Mouse (Mus musculus): ENCODE results near the gene Zfp825.
"Not testable (repeated sequence)": the region's sequence is repeated elsewhere in the genome, so short reads cannot be mapped to it uniquely, and the experiment has no call there.

Zfp825 gene

DNA sequence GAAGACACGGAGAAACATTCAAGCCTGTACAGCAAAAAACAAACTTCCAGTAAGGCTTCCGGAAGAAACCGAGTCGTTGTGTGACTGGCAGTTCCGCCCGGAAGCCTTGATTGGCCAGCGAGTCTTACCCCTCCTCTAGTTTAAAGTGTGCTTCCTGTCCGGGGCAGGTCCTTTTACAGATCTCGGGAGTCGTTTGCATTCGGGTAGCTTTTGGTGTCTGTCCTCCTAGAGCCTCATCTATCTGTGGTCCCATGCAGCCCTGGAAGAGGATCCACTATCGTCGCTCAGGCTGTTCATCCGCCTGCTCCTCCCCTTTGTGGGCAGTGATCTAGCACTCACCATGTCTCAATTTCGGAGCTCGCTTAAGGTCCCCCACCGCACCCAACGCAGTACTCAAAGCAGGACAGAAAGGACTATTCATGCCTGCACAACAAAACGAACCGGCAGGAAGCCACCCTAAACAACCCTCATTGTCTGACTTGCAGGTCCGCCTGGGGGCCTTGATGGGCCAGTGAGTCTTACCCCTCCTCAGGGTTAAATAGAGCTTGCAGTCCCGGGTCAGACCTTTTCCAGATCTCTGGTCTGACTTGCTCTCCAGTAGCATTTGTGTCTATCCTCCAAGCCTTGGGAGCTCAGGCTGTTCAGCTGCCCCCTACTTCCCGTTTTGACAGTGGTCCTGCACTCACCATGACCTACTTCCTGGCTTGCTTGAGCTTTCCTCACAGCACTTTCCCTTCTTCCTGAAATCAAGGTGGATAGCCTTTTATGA lies at the start of gene Zfp825:
Zfp825 (minus strand) TSS at position 82 of the 769 bp plus-strand sequence.
- DNase-seq (ENCODE audit: low read depth, low spot score), result peak; percentile 41

DNA sequence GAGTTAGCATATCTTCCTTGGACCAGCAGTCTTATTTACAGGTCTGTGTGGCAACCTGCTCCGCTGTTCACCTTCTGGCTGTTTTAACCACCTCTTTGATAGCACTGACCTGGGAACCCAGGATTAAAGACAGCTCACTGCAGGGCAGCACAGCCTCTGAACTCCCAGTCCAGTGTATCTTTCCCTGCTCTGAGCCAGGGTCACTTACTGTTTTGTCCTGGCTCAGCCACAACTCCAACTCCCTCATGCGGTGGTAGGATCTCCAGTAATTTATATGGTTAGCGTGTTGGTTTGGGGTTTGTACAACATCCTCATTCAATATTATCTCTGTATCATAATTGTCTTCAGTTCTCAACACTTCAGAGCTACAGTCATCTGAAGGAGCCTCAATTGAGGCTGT lies 41.6 kb upstream of the Zfp825 start:
- not testable (repeated sequence) for DNase-seq (ENCODE audit: low read depth, low spot score)

DNA sequence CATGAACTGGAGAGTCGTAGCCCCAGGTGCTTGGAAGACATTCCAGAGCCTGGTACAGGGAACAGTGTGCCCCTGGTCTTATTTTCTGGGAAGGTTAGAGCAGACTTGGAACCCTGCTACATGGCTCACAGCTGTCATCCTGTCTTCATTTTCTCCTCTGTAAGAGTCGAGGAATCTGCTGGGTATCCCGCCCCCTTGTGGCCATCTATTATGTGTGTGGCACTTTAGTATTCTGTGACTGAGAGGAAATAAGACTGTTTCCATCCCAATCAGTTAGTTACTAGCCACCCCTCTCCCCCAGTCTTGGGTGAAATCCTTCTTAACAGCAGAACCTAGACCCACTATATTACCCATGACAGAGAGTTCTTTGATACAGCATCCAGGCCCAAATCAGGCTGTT lies 41.1 kb upstream of the Zfp825 start:
- DNase-seq (ENCODE audit: low read depth, low spot score), result peak; percentile 56

DNA sequence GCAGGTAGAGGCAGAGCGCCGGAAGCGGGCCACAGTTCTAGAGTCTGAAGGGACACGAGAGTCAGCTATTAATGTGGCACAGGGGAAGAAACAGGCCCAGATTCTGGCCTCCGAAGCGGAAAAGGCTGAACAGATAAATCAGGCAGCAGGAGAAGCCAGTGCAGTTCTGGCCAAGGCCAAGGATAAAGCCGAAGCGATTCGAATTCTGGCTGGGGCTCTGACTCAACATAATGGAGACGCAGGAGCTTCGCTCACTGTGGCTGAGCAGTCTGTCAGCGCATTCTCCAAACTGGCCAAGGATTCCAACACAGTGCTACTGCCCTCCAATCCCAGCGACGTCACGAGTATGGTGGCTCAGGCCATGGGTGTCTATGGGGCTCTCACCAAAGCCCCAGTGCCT lies 40.3 kb upstream of the Zfp825 start:
- no peak for DNase-seq (ENCODE audit: low read depth, low spot score)

DNA sequence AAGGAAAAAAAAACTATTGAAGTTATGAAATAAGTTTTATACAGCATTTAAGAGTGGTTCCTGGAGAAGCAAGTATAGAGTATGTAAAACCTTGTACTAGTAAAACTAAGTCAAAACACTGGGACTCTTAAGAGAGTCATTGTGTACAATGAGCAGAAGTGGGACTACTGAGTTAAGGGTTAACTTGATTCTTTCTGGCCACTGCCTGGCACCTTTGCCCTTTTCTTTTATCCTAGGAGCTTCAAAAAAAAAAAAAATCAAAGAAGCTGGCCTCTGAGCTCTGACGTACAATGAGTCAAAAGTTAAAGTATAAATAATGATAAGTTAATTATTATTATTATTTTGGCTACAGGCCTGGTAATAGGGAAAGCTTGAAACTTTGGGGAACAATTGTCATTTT lies 37.5 kb upstream of the Zfp825 start:
- DNase-seq (ENCODE audit: low read depth, low spot score), result not testable (repeated sequence)

DNA sequence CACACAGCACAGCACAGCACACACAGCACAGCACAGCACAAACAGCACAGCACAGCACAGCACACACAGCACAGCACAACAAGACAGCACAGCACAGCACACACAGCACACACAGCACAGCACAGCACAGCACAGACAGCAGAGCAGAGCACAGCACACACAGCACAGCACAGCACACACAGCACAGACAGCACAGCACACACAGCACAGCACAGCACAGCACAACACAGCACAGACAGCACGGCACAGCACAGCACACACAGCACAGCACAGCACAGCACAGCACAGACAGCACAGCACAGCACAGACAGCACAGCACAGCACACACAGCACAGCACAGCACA lies 35.6 kb upstream of the Zfp825 start:
- DNase-seq (ENCODE audit: low read depth, low spot score), result not testable (repeated sequence)

DNA sequence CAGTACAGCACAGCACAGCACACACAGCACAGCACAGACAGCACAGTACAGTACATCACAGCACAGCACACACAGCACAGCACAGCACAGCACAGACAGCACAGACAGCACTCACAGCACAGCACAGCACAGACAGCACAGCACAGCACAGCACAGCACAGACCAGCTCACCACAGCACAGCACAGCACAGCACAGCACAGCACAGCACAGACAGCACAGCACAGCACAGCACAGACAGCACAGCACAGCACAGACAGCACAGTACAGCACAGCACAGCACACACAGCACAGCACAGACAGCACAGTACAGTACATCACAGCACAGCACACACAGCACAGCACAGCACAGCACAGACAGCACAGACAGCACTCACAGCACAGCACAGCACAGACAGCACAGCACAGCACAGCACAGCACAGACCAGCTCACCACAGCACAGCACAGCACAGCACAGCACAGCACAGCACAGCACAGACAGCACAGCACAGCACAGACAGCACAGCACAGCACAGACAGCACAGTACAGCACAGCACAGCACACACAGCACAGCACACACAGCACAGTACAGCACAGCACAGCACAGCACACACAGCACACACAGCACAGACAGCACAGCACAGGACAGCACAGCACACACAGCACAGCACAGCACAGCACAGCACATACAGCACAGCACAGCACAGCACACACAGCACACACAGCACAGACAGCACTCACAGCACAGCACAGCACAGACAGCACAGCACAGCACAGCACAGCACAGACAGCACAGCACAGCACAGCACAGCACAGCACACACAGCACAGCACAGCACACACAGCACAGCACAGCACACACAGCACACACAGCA lies 35.0 kb upstream of the Zfp825 start:
- DNase-seq (ENCODE audit: low read depth, low spot score), result not testable (repeated sequence)

DNA sequence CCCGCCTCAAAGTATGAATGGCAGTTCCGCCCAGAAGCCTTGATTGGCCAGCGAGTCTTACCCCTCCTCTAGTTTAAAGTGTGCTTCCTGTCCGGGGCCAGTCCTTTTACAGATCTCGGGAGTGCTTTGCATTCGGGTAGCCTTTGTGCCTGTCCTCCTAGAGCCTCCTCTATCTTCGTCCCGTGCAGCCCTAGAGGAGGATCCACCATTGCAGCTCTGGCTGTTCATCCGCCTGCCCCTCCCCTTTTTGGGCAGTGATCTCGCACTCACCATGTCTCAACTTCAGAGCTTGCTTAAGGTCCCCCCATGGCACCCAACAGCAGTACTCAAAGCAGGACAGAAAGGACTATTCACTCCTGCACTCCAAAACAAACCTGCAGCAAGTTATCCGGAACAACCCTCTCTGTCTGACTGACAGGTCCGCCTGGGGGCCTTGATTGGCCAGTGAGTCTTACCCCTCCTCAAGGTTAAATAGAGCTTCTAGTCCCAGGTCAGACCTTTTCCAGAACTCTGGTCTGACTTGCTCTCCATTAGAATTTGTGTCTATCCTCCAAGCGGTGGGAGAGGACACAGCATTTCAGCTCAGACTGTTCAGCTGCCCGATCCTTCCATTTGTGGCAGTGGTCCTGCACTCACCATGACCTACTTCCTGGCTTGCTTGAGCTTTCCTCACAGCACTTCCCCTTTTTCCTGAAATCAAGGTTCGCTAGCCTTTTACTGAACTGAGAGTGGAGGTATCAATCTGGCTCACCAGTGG lies 28.9 kb upstream of the Zfp825 start:
- peak; percentile 41 for DNase-seq (ENCODE audit: low read depth, low spot score)

DNA sequence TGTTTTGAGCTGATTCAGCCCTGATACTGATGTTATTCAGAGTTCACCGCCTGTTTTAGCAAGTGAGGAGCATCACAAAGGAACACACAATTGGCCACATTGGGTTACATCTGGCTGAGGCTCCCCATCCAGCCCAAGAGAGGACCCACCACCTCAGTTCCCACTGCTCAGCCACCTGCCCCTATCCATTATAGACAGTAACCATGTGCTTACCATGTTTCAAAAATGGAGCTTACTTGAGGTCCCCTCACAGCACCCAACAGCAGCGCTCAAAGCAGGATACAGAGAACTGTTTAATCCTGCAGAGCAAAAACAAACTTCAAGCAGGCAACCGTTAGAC lies 28.3 kb upstream of the Zfp825 start:
- not testable (repeated sequence) for DNase-seq (ENCODE audit: low read depth, low spot score)

DNA sequence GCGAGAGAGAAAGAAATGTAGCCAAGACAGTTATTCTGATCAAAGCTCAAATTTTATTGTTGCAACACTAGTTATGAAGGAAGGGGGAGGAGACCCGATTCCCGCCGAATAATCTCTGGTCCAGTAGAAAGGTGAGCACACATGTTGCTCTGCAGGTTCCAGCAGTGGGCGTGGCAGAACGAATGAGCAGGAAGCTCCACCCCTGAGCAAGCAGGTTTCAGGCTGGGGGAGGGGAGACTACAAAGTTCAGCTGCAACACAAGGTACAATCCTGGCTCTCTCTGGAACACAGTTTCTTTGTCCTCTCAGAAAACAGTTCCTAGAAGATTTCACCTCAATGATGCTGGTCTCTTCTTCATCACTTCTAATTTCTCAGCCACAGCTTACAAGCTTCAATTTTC lies 14.2 kb upstream of the Zfp825 start:
- DNase-seq (ENCODE audit: low read depth, low spot score), result not testable (repeated sequence)

DNA sequence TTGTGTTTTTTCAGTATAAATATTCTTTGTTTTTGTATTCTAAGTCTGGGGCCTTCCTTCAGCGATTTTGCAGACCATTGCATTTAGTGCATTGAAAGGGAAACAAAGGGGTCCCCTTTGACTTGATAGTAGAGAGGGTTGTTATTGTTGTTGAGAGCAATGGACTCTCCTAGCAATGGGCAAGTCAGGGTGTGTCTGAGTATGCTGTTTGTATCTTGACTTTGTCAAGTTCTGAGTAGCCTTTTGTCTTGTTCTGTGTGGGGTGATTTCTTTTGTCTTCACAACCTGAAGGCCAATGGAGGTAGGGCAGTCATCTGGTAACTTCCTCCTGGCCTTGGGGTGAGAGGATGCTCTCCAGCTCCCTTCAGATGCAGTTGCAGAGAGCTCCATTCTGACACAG lies 9.1 kb upstream of the Zfp825 start:
- DNase-seq (ENCODE audit: low read depth, low spot score), result not testable (repeated sequence)

DNA sequence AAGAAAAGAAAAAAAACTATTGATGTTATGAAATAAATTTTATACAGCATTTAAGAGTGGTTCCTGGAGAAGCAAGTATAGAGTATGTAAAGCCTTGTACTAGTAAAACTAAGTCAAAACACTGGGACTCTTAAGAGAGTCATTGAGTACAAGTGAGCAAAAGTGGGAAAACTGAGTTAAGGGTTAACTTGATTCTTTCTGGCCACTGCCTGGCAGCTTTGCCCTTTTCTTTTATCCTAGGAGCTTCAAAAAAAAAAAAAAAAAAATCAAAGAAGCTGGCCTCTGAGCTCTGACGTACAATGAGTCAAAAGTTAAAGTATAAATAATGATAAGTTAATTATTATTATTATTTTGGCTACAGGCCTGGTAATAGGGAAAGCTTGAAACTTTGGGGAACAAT lies 5.9 kb upstream of the Zfp825 start:
- not testable (repeated sequence) for DNase-seq (ENCODE audit: low read depth, low spot score)

DNA sequence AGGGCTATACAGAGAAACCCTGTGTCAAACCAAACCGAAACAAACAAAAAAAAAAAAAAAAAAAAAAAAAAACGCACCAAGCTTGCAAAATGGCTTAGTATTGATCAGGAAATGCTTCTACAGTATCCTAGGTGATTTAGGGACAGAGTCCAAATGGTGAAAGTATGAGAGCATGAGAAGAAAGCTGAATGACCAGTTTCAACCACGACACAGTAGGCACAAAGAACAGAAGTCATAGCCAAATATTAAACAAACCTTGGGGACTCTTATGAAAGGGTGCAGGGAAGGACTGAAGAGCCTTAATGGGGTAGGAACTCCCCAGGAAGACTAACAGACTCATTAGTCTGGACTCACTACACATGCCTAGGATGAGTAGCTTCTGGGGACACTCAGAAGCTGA lies 9.5 kb downstream of the Zfp825 start:
- not testable (repeated sequence) for DNase-seq (ENCODE audit: low read depth, low spot score)

DNA sequence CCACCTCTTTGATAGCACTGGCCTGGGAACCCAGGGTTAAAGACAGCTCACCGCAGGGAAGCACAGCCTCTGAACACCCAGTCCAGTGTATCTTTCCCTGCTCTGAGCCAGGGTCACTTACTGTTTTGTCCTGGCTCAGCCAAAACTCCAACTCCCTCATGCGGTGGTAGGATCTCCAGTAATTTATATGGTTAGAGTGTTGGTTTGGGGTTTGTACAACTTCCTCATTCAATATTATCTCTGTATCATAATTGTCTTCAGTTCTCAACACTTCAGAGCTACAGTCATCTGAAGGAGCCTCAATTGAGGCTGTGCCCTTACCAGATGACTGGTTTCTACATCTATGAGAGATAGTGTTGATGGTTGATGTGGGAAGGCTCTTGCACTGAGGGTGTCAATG lies 22.3 kb downstream of the Zfp825 start:
- not testable (repeated sequence) for DNase-seq (ENCODE audit: low read depth, low spot score)

DNA sequence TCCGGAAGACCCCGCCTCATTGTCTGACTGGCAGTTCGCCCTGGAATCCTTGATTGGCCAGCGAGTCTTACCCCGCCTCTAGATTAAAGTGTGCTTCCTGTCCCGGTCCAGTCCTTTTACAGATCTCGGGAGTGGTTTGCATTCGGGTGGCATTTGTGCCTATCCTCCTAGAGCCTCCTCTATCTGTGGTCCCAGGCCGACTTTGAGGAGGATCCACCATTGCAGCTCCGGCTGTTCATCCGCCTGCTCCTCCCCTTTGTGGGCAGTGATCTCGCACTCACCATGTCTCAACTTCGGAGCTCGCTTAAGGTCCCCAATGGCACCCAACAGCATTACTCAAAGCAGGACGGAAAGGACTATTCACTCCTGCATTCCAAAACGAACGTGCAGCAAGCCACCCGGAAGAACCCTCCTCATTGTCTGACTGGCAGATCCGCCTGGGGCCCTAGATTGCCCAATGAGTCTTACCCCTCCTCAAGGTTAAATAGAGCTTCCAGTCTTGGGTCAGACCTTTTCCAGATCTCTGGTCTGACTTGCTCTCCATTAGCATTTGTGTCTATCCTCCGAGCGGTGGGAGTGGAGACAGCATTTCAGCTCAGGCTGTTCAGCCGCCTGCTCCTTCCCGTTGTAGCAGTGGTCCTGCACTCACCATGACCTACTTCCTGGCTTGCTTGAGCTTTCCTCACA lies 30.9 kb downstream of the Zfp825 start:
- DNase-seq (ENCODE audit: low read depth, low spot score), result peak; percentile 59

DNA sequence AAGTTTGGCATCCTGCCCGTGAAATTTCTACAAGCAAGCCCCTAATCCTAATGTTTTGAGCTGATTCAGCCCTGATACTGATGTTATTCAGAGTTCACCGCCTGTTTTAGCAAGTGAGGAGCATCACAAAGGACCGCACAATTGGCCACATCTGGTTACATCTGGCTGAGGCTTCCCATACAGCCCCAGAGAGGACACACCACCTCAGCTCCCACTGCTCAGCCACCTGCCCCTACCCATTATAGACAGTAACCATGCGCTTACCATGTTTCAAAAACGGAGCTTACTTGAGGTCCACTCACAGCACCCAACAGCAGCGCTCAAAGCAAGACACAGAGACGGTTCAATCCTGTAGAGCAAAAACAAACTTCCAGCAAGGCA lies 31.5 kb downstream of the Zfp825 start:
- DNase-seq (ENCODE audit: low read depth, low spot score), result not testable (repeated sequence)

DNA sequence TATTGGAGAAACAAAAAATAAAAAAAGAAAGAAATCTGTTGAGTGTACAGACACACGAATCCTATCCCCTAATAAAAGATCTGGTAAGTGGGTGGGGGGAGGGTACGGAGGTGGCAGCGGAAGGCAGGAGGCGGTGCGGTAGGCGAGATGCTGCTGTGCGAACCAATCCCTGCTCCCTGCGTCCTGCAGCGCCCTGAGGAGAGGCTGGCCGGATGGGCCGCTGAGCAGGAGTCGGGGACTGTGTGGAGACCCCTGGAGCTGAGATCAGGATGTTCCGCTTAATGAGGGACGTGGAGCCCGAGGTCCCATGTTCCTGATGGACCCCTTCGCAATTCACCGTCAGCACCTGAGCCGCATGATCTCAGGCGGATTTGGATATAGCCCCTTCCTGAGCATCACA lies 53.9 kb downstream of the Zfp825 start:
- no peak for DNase-seq (ENCODE audit: low read depth, low spot score)
